Mouse (Mus musculus): Measurements from ENCODE around the gene Ufsp1.
"Not testable (repeated sequence)": the region's sequence is repeated elsewhere in the genome, so short reads cannot be mapped to it uniquely, and the experiment has no call there.

Ufsp1 gene

GRCm38 (mm10) chr5:137293839-137294743 lies at the start of gene Ufsp1:
TSS of gene Ufsp1 (plus strand) at chr5:137294629.
- DNase-seq = peak; percentile 96 to 97

DNA sequence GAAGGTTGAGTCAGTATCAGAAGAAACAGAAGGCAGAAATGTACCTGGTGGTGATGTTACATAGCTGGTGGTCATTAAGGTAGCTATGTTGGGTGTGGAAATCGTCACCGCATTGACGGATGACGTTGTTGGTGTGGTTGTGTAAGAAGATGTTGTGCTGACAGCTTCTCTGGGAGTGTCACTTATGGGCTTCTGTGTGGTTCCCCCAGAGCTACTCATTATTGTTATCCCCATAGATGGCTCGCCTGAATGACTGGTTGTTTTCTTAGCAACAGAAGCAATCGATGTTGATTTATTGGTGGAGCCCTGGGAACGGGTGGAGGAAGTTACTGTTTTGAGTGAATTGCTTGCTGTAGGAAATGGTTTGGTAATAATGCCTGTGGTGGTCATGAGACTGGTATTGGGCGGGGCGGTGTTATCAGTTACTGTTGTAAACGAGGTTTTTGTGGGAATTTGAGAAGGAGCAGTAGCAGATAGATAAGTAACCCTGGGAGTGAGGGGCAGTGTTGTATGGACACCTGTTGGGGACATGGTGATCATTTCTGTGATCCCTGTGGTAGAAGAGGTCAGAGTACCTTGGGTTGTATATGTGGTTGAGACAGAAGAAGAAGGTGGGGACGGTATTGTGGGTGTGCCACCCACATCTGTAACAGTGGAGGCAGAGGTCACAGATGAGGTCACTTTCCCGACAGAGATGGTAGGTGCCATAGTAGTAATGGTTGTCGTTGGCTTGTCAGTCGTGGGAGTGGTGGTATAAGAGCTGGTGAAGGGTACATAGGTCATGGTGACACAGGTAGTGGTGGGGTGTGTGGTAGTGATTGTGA lies 30.3 kb upstream of the Ufsp1 start:
- DNase-seq = no peak

DNA sequence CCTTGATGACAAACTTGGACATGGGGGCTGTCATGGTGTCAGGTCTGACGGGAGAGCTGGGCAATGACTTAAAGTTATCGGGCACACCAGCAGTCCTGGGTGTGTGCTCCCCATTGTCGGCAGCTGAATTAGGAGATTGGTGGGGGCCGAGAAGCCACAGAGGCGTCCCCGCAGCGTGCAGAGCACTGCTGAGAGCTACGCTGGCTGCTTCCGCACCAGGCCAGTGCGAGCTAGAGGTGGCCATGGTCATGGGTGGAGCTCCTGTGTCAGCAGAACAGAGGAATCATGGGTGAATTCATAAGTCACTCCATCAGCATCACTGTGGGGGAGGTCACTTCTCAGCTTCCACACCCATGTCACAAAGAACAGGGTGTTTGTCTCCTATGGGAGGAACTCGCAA lies 29.6 kb upstream of the Ufsp1 start:
- DNase-seq = no peak

DNA sequence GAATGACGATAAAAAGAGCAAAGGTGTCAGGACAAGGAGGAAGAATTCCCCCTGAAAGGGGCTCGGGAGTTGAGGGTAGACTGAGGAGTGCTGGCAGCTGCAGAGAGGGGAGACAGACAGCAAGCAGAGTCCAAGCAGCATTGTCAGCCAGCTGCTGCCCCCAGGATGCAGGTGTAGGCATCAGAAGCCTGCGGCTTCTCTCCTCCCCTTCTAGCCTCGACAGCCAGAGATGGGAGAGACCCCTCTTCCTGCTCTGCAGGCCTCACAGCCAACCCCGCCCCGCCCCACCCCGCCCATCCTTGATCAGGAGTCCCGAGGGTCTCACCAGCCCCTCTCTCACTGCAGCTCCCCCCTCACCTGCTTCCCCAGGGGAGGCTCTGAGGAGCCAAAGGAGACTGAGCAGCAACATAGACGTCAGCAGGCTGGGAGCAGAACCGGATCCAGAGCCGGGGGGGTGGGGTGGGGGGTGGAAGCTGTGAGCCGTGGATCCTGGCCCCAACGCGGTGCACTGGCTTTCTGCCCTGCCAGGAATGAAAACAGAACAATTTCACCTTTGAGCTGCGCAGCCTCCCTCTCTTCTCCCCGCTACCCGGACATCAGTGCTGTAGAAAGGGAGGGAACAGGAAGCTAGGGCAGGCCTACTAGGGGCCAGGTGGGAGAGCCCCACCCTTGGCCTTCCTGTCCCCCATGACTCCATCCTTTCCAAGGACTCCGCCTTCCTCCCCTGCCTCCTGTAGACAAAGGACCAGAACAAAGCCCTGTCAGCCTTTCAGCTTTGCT lies 26.1 kb upstream of the Ufsp1 start:
- DNase-seq = no peak

- peak; percentile 21 to 36 for DNase-seq
These were observed 16.8 kb upstream of the Ufsp1 start for GRCm38 (mm10) chr5:137277360-137278342.

DNA sequence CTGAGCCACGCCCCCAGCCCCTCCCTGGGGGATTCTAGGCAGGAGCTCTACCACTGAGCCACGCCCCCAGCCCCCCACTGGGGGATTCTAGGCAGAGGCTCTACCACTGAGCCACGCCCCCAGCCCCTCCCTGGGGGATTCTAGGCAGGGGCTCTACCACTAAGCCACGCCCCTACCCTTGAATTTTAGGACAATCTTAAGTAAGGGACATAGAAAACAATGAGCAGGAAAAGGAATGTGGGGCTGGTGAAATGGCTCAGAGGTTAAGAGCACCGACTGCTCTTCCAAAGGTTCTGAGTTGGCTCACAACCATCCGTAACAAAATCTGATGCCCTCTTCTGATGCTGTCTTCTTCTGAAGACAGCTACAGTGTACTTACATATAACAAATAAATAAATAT lies 10.0 kb upstream of the Ufsp1 start:
- not testable (repeated sequence) for DNase-seq

GRCm38 (mm10) chr5:137285045-137285444 lies 9.4 kb upstream of the Ufsp1 start:
- DNase-seq = peak; percentile 34 to 64

- no peak for DNase-seq
These were observed 8.4 kb upstream of the Ufsp1 start for GRCm38 (mm10) chr5:137285986-137286385.

- DNase-seq = peak; percentile 96 to 97
These were observed 7.8 kb upstream of the Ufsp1 start for GRCm38 (mm10) chr5:137286655-137287031.

- DNase-seq = peak; percentile 82 to 83
These were observed 7.1 kb upstream of the Ufsp1 start, which contains the start of gene Ache for GRCm38 (mm10) chr5:137287032-137287952. TSS of gene Ache (plus strand) at chr5:137287519.

GRCm38 (mm10) chr5:137287953-137288743 lies 6.3 kb upstream of the Ufsp1 start:
- peak; percentile 61 to 72 for DNase-seq

DNA sequence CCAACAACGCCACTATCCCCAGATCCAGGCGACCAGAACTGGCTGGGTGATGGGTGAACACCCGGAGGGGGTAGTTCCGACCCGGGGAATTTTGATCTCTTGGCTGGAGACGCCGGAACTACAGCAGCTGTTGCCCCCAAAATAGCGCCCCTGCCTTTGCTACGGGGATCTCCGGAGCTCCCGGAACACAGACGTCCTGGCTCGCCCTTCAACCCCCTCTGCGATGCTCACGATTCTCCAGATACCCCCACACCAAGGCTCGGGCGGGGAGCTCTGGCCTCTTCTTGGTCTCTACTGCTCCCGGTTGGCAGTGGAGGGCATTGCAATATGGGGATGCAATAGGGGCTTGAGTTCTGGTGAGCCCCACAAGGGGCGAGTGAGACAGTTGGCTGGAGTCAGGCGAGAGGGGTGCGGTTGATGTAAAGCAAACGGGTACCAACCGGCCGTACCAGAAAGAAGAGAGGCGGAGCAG lies 5.4 kb upstream of the Ufsp1 start:
- peak; percentile 68 to 75 for DNase-seq

- DNase-seq = peak in 1 of 2 experiments; percentile 15
These were observed 4.7 kb upstream of the Ufsp1 start for GRCm38 (mm10) chr5:137289591-137290365.

DNA sequence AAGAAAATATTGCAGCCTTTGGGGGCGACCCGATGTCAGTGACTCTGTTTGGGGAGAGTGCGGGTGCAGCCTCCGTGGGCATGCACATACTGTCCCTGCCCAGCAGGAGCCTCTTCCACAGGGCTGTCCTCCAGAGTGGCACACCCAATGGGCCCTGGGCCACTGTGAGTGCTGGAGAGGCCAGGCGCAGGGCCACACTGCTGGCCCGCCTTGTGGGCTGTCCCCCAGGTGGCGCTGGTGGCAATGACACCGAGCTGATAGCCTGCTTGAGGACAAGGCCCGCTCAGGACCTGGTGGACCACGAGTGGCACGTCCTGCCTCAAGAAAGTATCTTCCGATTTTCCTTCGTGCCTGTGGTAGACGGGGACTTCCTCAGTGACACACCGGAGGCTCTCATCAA lies 3.8 kb upstream of the Ufsp1 start:
- peak; percentile 77 for DNase-seq

DNA sequence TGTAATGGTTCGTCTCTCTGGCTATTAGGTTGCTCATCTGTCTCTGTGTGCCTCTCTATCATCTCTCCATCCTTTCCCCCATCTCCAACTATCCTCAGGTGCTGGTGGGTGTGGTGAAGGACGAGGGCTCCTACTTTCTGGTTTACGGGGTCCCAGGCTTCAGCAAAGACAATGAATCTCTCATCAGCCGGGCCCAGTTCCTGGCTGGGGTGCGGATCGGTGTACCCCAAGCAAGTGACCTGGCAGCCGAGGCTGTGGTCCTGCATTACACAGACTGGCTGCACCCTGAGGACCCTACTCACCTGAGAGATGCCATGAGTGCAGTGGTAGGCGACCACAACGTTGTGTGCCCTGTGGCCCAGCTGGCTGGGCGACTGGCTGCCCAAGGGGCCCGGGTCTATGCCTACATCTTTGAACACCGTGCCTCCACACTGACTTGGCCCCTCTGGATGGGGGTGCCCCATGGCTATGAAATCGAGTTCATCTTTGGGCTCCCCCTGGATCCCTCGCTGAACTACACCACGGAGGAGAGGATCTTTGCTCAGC lies 3.0 kb upstream of the Ufsp1 start:
- DNase-seq = peak in 1 of 2 experiments; percentile 13

- DNase-seq = peak; percentile 88 to 91
These were observed 1.1 kb upstream of the Ufsp1 start for GRCm38 (mm10) chr5:137293282-137293681.

DNA sequence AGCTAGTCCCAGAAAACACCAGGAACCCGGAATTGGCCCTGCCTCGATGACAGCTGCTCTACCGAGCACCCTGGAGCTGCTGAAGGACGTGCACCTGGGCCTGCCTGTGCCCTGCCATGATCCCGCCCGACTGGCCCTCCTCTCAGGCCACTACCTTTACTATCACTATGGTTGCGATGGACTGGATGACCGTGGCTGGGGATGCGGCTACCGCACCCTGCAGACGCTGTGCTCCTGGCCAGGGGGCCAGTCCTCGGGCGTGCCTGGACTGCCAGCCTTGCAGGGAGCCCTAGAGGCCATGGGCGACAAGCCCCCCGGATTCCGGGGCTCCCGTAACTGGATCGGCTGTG lies 290 bp downstream of the Ufsp1 start:
- no peak for DNase-seq

DNA sequence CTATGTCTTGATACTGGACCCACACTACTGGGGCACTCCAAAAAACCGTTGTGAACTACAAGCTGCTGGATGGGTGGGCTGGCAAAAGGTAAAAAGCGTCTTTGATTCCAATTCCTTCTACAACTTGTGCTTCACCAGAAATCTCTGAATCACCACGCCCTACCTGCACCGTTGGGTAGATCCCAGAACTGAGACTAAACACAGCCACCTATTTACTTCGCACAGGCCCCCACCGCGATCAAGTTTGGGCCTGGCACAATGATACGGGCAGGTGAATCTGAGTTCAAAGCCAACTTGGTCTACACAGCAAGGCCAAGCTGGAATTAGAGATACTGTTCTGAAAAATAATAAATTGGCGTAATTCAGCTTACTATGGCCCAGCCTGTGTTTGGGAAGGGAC lies 867 bp downstream of the Ufsp1 start:
- DNase-seq = no peak
